Mouse (Mus musculus) G1E (cell line): ENCODE results near the gene Spag5. TPM values are rescaled to one million over a fixed set of nuclear protein-coding genes. Genes with fewer than 3 reads are reported as not detected.

Experiments
- ATAC-seq: 2 replicates; pipeline ENCODE4 v1.8.0; 2016; ENCODE audit warnings: mild to moderate bottlenecking; ENCODE audit not compliant: insufficient number of reproducible peaks, poor library complexity, low FRiP score, severe bottlenecking; ENCODE audit errors: extremely low read depth
- DNase-seq: peaks from one replicate; pipeline ENCODE4 v3.0.0; 2012; ENCODE audit warnings: low spot score
- H3K27me3 ChIP-seq: 2 replicates; pipeline ENCODE4 v1.6.1; 2012; ENCODE audit warnings: mild to moderate bottlenecking, low read length, inconsistent platforms; ENCODE audit not compliant: insufficient read depth
- H3K36me3 ChIP-seq: replicated peaks from 2 replicates; pipeline ENCODE3; 2012; ENCODE audit warnings: mild to moderate bottlenecking, inconsistent platforms
- H3K4me1 ChIP-seq: 2 replicates; pipeline ENCODE4 v1.6.1; 2012; ENCODE audit warnings: low read depth, low read length, inconsistent platforms, mixed read lengths; ENCODE audit not compliant: insufficient read depth
- H3K4me3 ChIP-seq: 2 replicates; pipeline ENCODE4 v1.5.1; 2012; ENCODE audit warnings: low read depth, mild to moderate bottlenecking, inconsistent platforms, low read length, moderate library complexity, mixed read lengths
- H3K9me3 ChIP-seq: replicated peaks from 2 replicates; pipeline ENCODE4 v1.6.1; 2012; ENCODE audit warnings: inconsistent platforms
- CTCF ChIP-seq: IDR thresholded peaks from 2 replicates; pipeline ENCODE4 v1.5.1; 2012; ENCODE audit warnings: low read depth, low read length, inconsistent platforms, mixed read lengths
- GATA1 ChIP-seq: IDR thresholded peaks from 2 replicates; pipeline ENCODE4 v1.6.1; 2012; ENCODE audit warnings: borderline replicate concordance, low read length, inconsistent platforms, mixed read lengths
- GATA2 ChIP-seq: IDR thresholded peaks from 2 replicates; pipeline ENCODE4 v1.6.1; 2012; ENCODE audit warnings: low read depth, low read length, inconsistent platforms, borderline replicate concordance
- POLR2AphosphoS5 ChIP-seq: IDR thresholded peaks from 2 replicates; pipeline ENCODE4 v1.6.1; 2012; ENCODE audit warnings: low read depth, low read length, inconsistent platforms; ENCODE audit not compliant: insufficient replicate concordance
- TAL1 ChIP-seq: conservative IDR thresholded peaks from 2 replicates; pipeline ENCODE4 v1.6.1; 2012; ENCODE audit warnings: low read depth, low read length, inconsistent platforms, mixed read lengths
- polyA plus RNA-seq: library from polyadenylated mRNA; stranded (reverse); fragments of >175 nt; gene quantifications from 2 replicates; pipeline ENCODE4 v1.2.3, GENCODE M21; 2012
- total RNA-seq, 2 experiments: library from RNA; stranded (forward) in 1 of 2; stranded (reverse) in 1 of 2; fragments of 200-1000 nt in 1 of 2; fragments of >200 nt in 1 of 2; fragmentation: Nextera tagmentation in 1 of 2; gene quantifications; 2 replicates each; pipeline ENCODE4 v1.2.3; 2014 to 2017

The Spag5 gene
- total and polyA plus RNA-seq, 3 experiments: 60.8 to 77.5 (median 71.3) TPM

DNA sequence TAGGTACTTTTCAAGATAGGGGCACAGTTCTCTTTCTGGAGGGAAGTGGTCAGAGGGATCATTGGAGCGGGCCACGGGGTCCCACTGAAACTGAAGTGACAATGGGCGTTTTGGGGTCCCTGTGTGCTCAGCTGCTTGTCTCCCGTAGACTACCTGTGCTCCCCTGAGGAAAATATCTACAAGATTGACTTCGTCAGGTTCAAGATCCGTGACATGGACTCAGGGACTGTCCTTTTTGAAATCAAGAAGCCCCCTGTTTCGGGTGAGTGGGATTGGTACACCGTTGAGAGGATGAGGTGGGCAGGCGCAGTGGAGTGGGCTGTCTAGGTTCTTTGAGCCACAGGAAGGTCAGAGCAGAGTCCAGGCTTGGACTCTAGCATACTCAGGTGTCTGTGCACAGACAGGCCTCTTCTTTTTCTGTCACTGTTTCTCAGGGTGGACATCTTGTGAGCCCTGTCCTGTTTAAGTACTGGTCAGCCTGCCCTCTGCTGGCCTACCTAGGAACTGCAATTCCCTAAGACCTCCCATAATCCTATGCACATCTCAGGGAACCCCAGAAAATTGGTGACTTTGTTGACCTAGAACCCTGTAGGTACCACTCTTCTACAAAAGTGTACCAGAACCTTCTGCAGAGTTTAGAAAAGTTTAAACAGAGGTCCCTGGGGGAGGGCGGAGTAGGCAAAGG is 45.9 kb downstream of the Spag5 start:
- H3K27me3 ChIP-seq: peaks cover 4% of the 10 kb centered on the region
- peaks cover 54% of the 10 kb centered on the region for H3K4me1 ChIP-seq
- no peaks in the 10 kb centered on the region for H3K9me3 ChIP-seq
- H3K36me3 ChIP-seq: peaks cover 10% of the 10 kb centered on the region
- DNase-seq (peak; percentile 58), ATAC-seq (no peak)
- TF ChIP-seq POLR2AphosphoS5 (no peak), GATA1 (no peak), GATA2 (no peak), CTCF (peak; percentile 99)
- no peak overlapping the region for H3K4me3 ChIP-seq

DNA sequence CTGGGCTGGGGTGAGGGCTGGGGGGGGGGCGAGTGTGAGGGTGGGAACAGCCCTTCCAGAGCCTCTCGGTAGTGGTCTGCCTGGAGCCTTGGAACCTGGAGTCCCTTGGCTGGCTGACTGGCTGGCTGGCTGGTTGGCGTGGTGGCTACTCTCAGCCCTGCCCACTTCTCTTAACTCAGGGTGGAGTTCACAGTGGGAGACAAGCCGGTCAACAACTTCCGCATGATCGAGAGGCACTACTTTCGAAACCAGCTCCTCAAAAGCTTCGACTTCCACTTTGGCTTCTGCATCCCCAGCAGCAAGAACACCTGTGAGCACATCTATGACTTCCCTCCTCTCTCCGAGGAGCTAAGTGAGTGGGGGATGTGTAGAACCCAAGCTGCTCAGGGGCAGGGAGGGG is 46.6 kb downstream of the Spag5 start:
- Histone ChIP-seq H3K4me3 (no peak overlapping the region), H3K4me1 (peaks cover 55% of the 10 kb centered on the region)
- ATAC-seq: no peak

GRCm38 (mm10) chr11:78348474-78348873 is 47.1 kb downstream of the Spag5 start:
- Histone ChIP-seq H3K36me3 (peaks cover 5% of the 10 kb centered on the region), H3K9me3 (no peaks in the 10 kb centered on the region), H3K4me1 (peaks cover 55% of the 10 kb centered on the region), H3K4me3 (no peak overlapping the region), H3K27me3 (peaks cover 8% of the 10 kb centered on the region)
- ATAC-seq (no peak), DNase-seq (no peak)
- TF ChIP-seq CTCF (no peak), TAL1 (no peak), POLR2AphosphoS5 (no peak), GATA2 (no peak), GATA1 (no peak)

More for the DNA sequence above, 46.6 kb downstream of the Spag5 start:
- Histone ChIP-seq H3K9me3 (no peaks in the 10 kb centered on the region), H3K36me3 (peaks cover 6% of the 10 kb centered on the region), H3K27me3 (peaks cover 6% of the 10 kb centered on the region)
- no peak for DNase-seq
- no peak for TF ChIP-seq CTCF
- no peak for TF ChIP-seq POLR2AphosphoS5
- TF ChIP-seq GATA2: no peak
- no peak for TF ChIP-seq GATA1
- no peak for TF ChIP-seq TAL1

GRCm38 (mm10) chr11:78349441-78350358 is 48.4 kb downstream of the Spag5 start:
- H3K36me3 ChIP-seq: peaks cover 5% of the 10 kb centered on the region
- no peak for DNase-seq
- no peak for ATAC-seq
- no peaks in the 10 kb centered on the region for H3K9me3 ChIP-seq
- TF ChIP-seq GATA2: no peak
- TF ChIP-seq TAL1: no peak
- no peak for TF ChIP-seq POLR2AphosphoS5
- no peak for TF ChIP-seq GATA1
- TF ChIP-seq CTCF: no peak
- peaks cover 45% of the 10 kb centered on the region for H3K4me1 ChIP-seq
- no peak overlapping the region for H3K4me3 ChIP-seq
- peaks cover 11% of the 10 kb centered on the region for H3K27me3 ChIP-seq

GRCm38 (mm10) chr11:78353081-78353480 is 51.8 kb downstream of the Spag5 start:
- DNase-seq (no peak), ATAC-seq (peak; percentile 15; the same call in 1 of the 2 replicates)
- TF ChIP-seq CTCF (no peak), GATA1 (no peak), POLR2AphosphoS5 (no peak), GATA2 (no peak), TAL1 (no peak)
- Histone ChIP-seq H3K36me3 (peaks cover 5% of the 10 kb centered on the region), H3K4me3 (no peak overlapping the region), H3K4me1 (peaks cover 16% of the 10 kb centered on the region), H3K27me3 (peaks cover 28% of the 10 kb centered on the region), H3K9me3 (no peaks in the 10 kb centered on the region)

GRCm38 (mm10) chr11:78354905-78355304 is 53.6 kb downstream of the Spag5 start:
- no peak for DNase-seq
- no peak for ATAC-seq
- H3K4me3 ChIP-seq: no peak overlapping the region
- peaks cover 28% of the 10 kb centered on the region for H3K27me3 ChIP-seq
- no peaks in the 10 kb centered on the region for H3K9me3 ChIP-seq
- H3K4me1 ChIP-seq: peaks cover 26% of the 10 kb centered on the region
- H3K36me3 ChIP-seq: no peaks in the 10 kb centered on the region
- TF ChIP-seq GATA2 (no peak), TAL1 (no peak), POLR2AphosphoS5 (no peak), GATA1 (no peak), CTCF (no peak)
